Mouse (Mus musculus): ENCODE data around the gene Pate2. TPM values are rescaled to one million over a fixed set of nuclear protein-coding genes. Genes with fewer than 3 reads are reported as not detected.
A peak's percentile ranks its signal among the peaks of the same experiment; 100 is the strongest.
"Not testable (repeated sequence)": the region's sequence is repeated elsewhere in the genome, so short reads cannot be mapped to it uniquely, and the experiment has no call there.

Pate2 gene
- total and polyA plus RNA-seq, 2 experiments from 2014 or later = 0.30 TPM; not detected in 1

- H3K4me3 ChIP-seq (ENCODE audit: low read depth, low read length) = no peak overlapping the region
- H3K4me2 ChIP-seq (ENCODE audit: low read depth, low read length) = no peak overlapping the region
- no peak for TF ChIP-seq CTCF (IDR thresholded peaks at IDR 0.05; ENCODE audit: low read depth)
- no peak for TF ChIP-seq EP300 (IDR thresholded peaks at IDR 0.05; ENCODE audit: low read depth)
- no peaks in the 10 kb centered on the region for H3K36me3 ChIP-seq (replicated peaks; ENCODE audit: control insufficient read depth, insufficient read depth, low read length)
- H3K9me3 ChIP-seq (replicated peaks; ENCODE audit: control insufficient read depth, low read length) = no peaks in the 10 kb centered on the region
- ATAC-seq (ENCODE audit: insufficient read depth, low read depth) (no peak), DNase-seq (ENCODE audit: low spot score) (no peak)
- 53% methylated on average over 8 of the region's 8 CpGs for WGBS
- no peaks in the 10 kb centered on the region for H3K27me3 ChIP-seq (ENCODE audit: control insufficient read depth, insufficient read depth, low read length)
- no peak overlapping the region for H3K27ac ChIP-seq (ENCODE audit: low read depth)
- H3K4me1 ChIP-seq (ENCODE audit: control insufficient read depth, insufficient read depth) = no peaks in the 10 kb centered on the region
- H3K9ac ChIP-seq (replicated peaks; ENCODE audit: low read depth, low read length) = no peak overlapping the region
Measured at GRCm38 (mm10) chr9:35607647-35608405, 37.7 kb downstream of the Pate2 start.

DNA sequence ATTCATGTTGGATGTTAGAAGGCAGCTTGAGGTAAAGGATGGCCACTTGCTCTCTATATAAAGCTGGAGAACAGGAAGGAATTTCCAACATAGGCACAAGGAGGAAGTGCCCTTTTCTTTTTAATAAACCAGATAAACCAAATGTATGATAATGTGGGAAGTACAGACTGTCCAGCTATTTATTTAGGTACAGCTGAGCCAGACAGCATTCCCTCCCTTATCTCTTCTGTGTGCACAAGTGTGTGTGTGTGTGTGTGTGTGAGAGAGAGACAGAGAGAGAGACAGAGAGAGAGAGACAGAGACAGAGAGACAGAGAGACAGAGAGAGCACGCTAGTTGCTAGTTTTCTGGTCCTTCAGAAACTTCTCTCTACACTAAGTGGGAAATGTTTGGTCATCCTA, 41.8 kb downstream of the Pate2 start, which contains the start of gene Pate4:
Gene Pate4, minus strand, starts transcription at position 101 of the 400 bp plus-strand sequence.
- Histone ChIP-seq H3K9ac (replicated peaks; ENCODE audit: low read depth, low read length) (no peak within 1 kb of the TSS), H3K4me2 (ENCODE audit: low read depth, low read length) (no peak within 1 kb of the TSS), H3K9me3 (replicated peaks; ENCODE audit: control insufficient read depth, low read length) (no peaks in the 10 kb centered on the region), H3K4me1 (ENCODE audit: control insufficient read depth, insufficient read depth) (no peaks in the 10 kb centered on the region), H3K27ac (ENCODE audit: low read depth) (no peak within 1 kb of the TSS), H3K36me3 (replicated peaks; ENCODE audit: control insufficient read depth, insufficient read depth, low read length) (no peaks in the 10 kb centered on the region), H3K27me3 (ENCODE audit: control insufficient read depth, insufficient read depth, low read length) (no peaks in the 10 kb centered on the region), H3K4me3 (ENCODE audit: low read depth, low read length) (no peak within 1 kb of the TSS)
- no peak for TF ChIP-seq EP300 (IDR thresholded peaks at IDR 0.05; ENCODE audit: low read depth)
- TF ChIP-seq CTCF (IDR thresholded peaks at IDR 0.05; ENCODE audit: low read depth) = no peak
- ATAC-seq (ENCODE audit: insufficient read depth, low read depth) (no peak), DNase-seq (ENCODE audit: low spot score) (no peak)
- WGBS = 70% methylated on average over 1 of the region's 1 CpGs

DNA sequence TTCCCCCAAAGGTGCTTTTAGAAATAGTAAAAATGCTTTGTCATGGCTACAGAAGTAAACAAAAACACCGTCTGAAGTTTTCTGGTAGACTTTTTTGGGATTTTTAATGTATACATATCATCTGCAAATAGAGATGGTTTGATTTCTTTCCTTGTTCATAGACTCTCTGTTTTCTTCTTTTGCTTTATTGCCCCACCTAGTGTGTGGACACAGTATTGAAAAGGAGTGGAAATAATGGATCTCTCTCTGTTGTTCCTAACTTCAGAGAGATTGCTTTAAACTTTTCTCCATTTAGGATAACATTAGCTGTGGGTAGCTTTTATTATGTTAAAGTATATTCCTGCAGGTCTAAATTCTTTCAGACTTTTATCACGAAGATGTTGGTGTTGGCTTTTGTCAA, 43.9 kb downstream of the Pate2 start:
- Histone ChIP-seq H3K4me3 (ENCODE audit: low read depth, low read length) (no peak overlapping the region), H3K4me1 (ENCODE audit: control insufficient read depth, insufficient read depth) (no peaks in the 10 kb centered on the region), H3K4me2 (ENCODE audit: low read depth, low read length) (no peak overlapping the region), H3K36me3 (replicated peaks; ENCODE audit: control insufficient read depth, insufficient read depth, low read length) (no peaks in the 10 kb centered on the region), H3K27ac (ENCODE audit: low read depth) (no peak overlapping the region), H3K9me3 (replicated peaks; ENCODE audit: control insufficient read depth, low read length) (no peaks in the 10 kb centered on the region), H3K9ac (replicated peaks; ENCODE audit: low read depth, low read length) (no peak overlapping the region), H3K27me3 (ENCODE audit: control insufficient read depth, insufficient read depth, low read length) (no peaks in the 10 kb centered on the region)
- DNase-seq (ENCODE audit: low spot score) = no peak
- ATAC-seq (ENCODE audit: insufficient read depth, low read depth) = no peak
- WGBS = 21% methylated on average over 2 of the region's 2 CpGs
- TF ChIP-seq CTCF (IDR thresholded peaks at IDR 0.05; ENCODE audit: low read depth) (peak; percentile 49), EP300 (IDR thresholded peaks at IDR 0.05; ENCODE audit: low read depth) (no peak)

DNA sequence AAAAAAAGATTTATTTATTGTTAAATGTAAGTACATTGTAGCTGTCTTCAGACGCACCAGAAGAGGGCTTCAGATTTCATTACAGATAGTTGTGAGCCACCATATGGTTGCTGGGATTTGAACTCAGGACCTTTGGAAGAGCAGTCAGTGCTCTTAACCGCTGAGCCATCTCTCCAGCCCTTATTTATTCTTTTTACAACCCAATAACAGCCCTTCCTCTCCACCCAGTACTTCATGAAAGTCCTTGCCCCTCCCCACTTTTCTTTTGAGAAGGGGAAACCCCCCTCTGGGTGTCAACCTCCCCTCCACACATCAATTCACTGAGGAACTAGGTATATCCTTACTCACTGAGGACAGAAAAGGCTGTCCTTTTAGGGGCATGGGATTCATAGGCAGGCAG, 46.7 kb downstream of the Pate2 start:
- H3K9me3 ChIP-seq (replicated peaks; ENCODE audit: control insufficient read depth, low read length); H3K27ac ChIP-seq (ENCODE audit: low read depth); DNase-seq (ENCODE audit: low spot score); H3K4me3 ChIP-seq (ENCODE audit: low read depth, low read length); H3K4me2 ChIP-seq (ENCODE audit: low read depth, low read length); H3K27me3 ChIP-seq (ENCODE audit: control insufficient read depth, insufficient read depth, low read length); H3K9ac ChIP-seq (replicated peaks; ENCODE audit: low read depth, low read length); H3K4me1 ChIP-seq (ENCODE audit: control insufficient read depth, insufficient read depth); H3K36me3 ChIP-seq (replicated peaks; ENCODE audit: control insufficient read depth, insufficient read depth, low read length); ATAC-seq (ENCODE audit: insufficient read depth, low read depth): not testable (repeated sequence)
- 63% methylated on average over 2 of the region's 2 CpGs for WGBS

GRCm38 (mm10) chr9:35632981-35633380, 62.9 kb downstream of the Pate2 start:
- no peak overlapping the region for H3K4me3 ChIP-seq (ENCODE audit: low read depth, low read length)
- TF ChIP-seq CTCF (IDR thresholded peaks at IDR 0.05; ENCODE audit: low read depth) (no peak), EP300 (IDR thresholded peaks at IDR 0.05; ENCODE audit: low read depth) (no peak)
- H3K4me2 ChIP-seq (ENCODE audit: low read depth, low read length) = no peak overlapping the region
- no peaks in the 10 kb centered on the region for H3K27me3 ChIP-seq (ENCODE audit: control insufficient read depth, insufficient read depth, low read length)
- ATAC-seq (ENCODE audit: insufficient read depth, low read depth) = no peak; the same call in 1 of the 2 replicates
- H3K27ac ChIP-seq (ENCODE audit: low read depth) = no peak overlapping the region
- H3K9me3 ChIP-seq (replicated peaks; ENCODE audit: control insufficient read depth, low read length) = no peaks in the 10 kb centered on the region
- no peak overlapping the region for H3K9ac ChIP-seq (replicated peaks; ENCODE audit: low read depth, low read length)
- no peaks in the 10 kb centered on the region for H3K4me1 ChIP-seq (ENCODE audit: control insufficient read depth, insufficient read depth)
- no peak for DNase-seq (ENCODE audit: low spot score)
- no peaks in the 10 kb centered on the region for H3K36me3 ChIP-seq (replicated peaks; ENCODE audit: control insufficient read depth, insufficient read depth, low read length)
- 67% methylated on average over 1 of the region's 1 CpGs for WGBS

- H3K9me3 ChIP-seq (replicated peaks; ENCODE audit: control insufficient read depth, low read length) = no peaks in the 10 kb centered on the region
- ATAC-seq (ENCODE audit: insufficient read depth, low read depth) (no peak), DNase-seq (ENCODE audit: low spot score) (no peak)
- H3K36me3 ChIP-seq (replicated peaks; ENCODE audit: control insufficient read depth, insufficient read depth, low read length) = no peaks in the 10 kb centered on the region
- H3K4me3 ChIP-seq (ENCODE audit: low read depth, low read length) = no peak within 1 kb of the TSS
- no peak within 1 kb of the TSS for H3K4me2 ChIP-seq (ENCODE audit: low read depth, low read length)
- no peak for TF ChIP-seq EP300 (IDR thresholded peaks at IDR 0.05; ENCODE audit: low read depth)
- TF ChIP-seq CTCF (IDR thresholded peaks at IDR 0.05; ENCODE audit: low read depth) = no peak
- H3K27me3 ChIP-seq (ENCODE audit: control insufficient read depth, insufficient read depth, low read length) = no peaks in the 10 kb centered on the region
- no peak within 1 kb of the TSS for H3K9ac ChIP-seq (replicated peaks; ENCODE audit: low read depth, low read length)
- 62% methylated on average over 1 of the region's 1 CpGs for WGBS
- H3K27ac ChIP-seq (ENCODE audit: low read depth) = no peak within 1 kb of the TSS
- H3K4me1 ChIP-seq (ENCODE audit: control insufficient read depth, insufficient read depth) = no peaks in the 10 kb centered on the region
Measured at GRCm38 (mm10) chr9:35648102-35648501, 78.0 kb downstream of the Pate2 start, which contains the start of gene Pate3. Pate3 (minus strand) TSS chr9:35648202.

Data from heart, postnatal 0 days (tissue).